Mouse (Mus musculus): Measurements from ENCODE around the gene Farsb. TPM values are rescaled to one million over a fixed set of nuclear protein-coding genes. Genes with fewer than 3 reads are reported as not detected.

Farsb gene
- total and polyA plus RNA-seq, 3 experiments: 114 to 205 (median 180) TPM

DNA sequence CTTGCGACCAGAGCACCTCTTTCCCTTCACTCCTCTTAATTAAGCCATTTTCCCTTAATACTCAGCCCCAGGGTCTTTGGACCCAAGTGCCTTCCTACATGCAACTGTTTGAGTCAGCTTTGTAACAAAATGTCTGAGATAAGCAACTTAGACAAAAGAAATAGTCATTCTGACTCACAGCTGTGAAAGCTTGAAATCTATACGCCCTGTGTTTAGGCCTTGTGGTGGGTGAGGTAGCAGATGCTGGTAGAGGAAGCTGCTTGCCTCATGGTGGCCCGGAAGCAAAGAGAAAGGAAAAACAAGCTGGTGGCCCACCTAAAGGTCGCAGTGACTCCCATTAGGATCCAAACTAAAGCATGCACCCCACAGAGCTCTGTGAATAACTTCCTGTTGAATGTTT, 100.8 kb downstream of the Farsb start:
- peaks cover 0 to 3% of the 10 kb centered on the region in 2 experiments for H3K36me3 ChIP-seq (replicated peaks in 1 of 2; ENCODE audit: control insufficient read depth in 1 of 2, insufficient read depth in 1 of 2, low read length in 1 of 2)
- H3K9ac ChIP-seq (ENCODE audit: insufficient read depth, low read depth): no peak overlapping the region
- no peaks in the 10 kb centered on the region for H3K4me1 ChIP-seq (ENCODE audit: control insufficient read depth in 1 of 2, insufficient read depth in 2 of 2)
- no peak overlapping the region for H3K27ac ChIP-seq (ENCODE audit: insufficient read depth, low read depth)
- TF ChIP-seq ZNF384 (IDR thresholded peaks at IDR 0.05; ENCODE audit: low read depth, low read length) (no peak), ELF1 (IDR thresholded peaks at IDR 0.05; ENCODE audit: low read depth, low read length) (no peak), MAFK (IDR thresholded peaks at IDR 0.05; ENCODE audit: insufficient replicate concordance, low read length) (no peak), USF1 (IDR thresholded peaks at IDR 0.05; ENCODE audit: low read depth, low read length) (no peak), NRF1 (IDR thresholded peaks at IDR 0.05; ENCODE audit: low read depth, low read length) (no peak), EP300 (IDR thresholded peaks at IDR 0.05; ENCODE audit: low read length) (no peak), E2F4 (IDR thresholded peaks at IDR 0.05; ENCODE audit: insufficient replicate concordance, low read depth, low read length) (no peak)
- no peak overlapping the region for H3K4me2 ChIP-seq (ENCODE audit: insufficient read depth, low read depth, poor library complexity, severe bottlenecking)
- no peak for DNase-seq (ENCODE audit: extremely low read depth)
- peaks cover 3% of the 10 kb centered on the region for H3K9me3 ChIP-seq (replicated peaks; ENCODE audit: low read length)
- in situ Hi-C loops (cut with MboI; ENCODE audit: low pct_ligation_motif_present, low pct_unique_long_range_greater_than_20kb, low sequenced_read_pairs) (no loop called here), dilution Hi-C loops (cut with MboI; ENCODE audit: extremely low pct_ligation_motif_present, extremely low pct_unique_long_range_greater_than_20kb, low sequenced_read_pairs) (no loop called here)
- no peak overlapping the region for H3K4me3 ChIP-seq (replicated peaks in 1 of 3; ENCODE audit: low read depth in 2 of 3, low read length in 2 of 3, poor library complexity in 1 of 3)
- no peaks in the 10 kb centered on the region for H3K79me2 ChIP-seq (replicated peaks; ENCODE audit: control insufficient read depth, extremely low read depth, insufficient read depth, poor library complexity, severe bottlenecking)
- H3K27me3 ChIP-seq (replicated peaks): no peaks in the 10 kb centered on the region

DNA sequence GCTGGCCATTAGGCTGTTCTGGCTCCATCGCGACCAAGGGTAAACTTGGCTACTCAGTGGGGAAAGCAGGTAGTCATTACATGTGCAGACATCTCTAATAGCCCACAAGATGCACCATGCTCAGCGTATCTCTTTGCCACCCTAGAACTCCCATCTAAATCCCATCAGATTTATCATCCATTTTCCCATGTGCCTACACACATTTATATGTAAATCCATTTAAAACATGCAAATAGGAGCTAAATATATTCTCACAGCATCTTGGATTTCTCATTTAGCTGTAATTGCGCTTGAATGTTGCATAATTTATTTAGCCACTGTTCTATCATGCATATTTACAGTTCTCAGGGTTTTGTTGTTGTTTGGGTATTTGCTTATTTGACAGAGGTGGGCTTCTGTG, 107.7 kb downstream of the Farsb start:
- Histone ChIP-seq H3K9me3 (replicated peaks; ENCODE audit: low read length) (peaks cover 3% of the 10 kb centered on the region), H3K36me3 (replicated peaks in 1 of 2; ENCODE audit: control insufficient read depth in 1 of 2, insufficient read depth in 1 of 2, low read length in 1 of 2) (no peaks in the 10 kb centered on the region), H3K27me3 (replicated peaks) (no peaks in the 10 kb centered on the region), H3K4me2 (ENCODE audit: insufficient read depth, low read depth, poor library complexity, severe bottlenecking) (no peak overlapping the region), H3K79me2 (replicated peaks; ENCODE audit: control insufficient read depth, extremely low read depth, insufficient read depth, poor library complexity, severe bottlenecking) (no peaks in the 10 kb centered on the region), H3K27ac (ENCODE audit: insufficient read depth, low read depth) (no peak overlapping the region), H3K4me3 (replicated peaks in 1 of 3; ENCODE audit: low read depth in 2 of 3, low read length in 2 of 3, poor library complexity in 1 of 3) (no peak overlapping the region), H3K4me1 (ENCODE audit: control insufficient read depth in 1 of 2, insufficient read depth in 2 of 2) (no peaks in the 10 kb centered on the region), H3K9ac (ENCODE audit: insufficient read depth, low read depth) (no peak overlapping the region)
- no peak for TF ChIP-seq ETS1 (conservative IDR thresholded peaks at IDR 0.05; ENCODE audit: low read depth, low read length)
- no peak for TF ChIP-seq POLR2A (IDR thresholded peaks at IDR 0.05; ENCODE audit: low read depth, low read length)
- no peak for TF ChIP-seq USF2 (conservative IDR thresholded peaks at IDR 0.05; ENCODE audit: low read depth, low read length)
- no peak for TF ChIP-seq JUND (conservative IDR thresholded peaks at IDR 0.05; ENCODE audit: low read depth, low read length)
- no peak for TF ChIP-seq PAX5 (IDR thresholded peaks at IDR 0.05; ENCODE audit: low read length)
- TF ChIP-seq MEF2A (IDR thresholded peaks at IDR 0.05; ENCODE audit: borderline replicate concordance, low read depth, low read length): no peak
- no peak for TF ChIP-seq GABPA (IDR thresholded peaks at IDR 0.05; ENCODE audit: insufficient replicate concordance, low read depth, low read length)
- TF ChIP-seq MAX (IDR thresholded peaks at IDR 0.05; ENCODE audit: low read length): no peak
- TF ChIP-seq MXI1 (IDR thresholded peaks at IDR 0.05; ENCODE audit: low read depth, low read length): no peak
- TF ChIP-seq TBP (conservative IDR thresholded peaks at IDR 0.05; ENCODE audit: low read depth, low read length): no peak
- TF ChIP-seq KAT2A (IDR thresholded peaks at IDR 0.05; ENCODE audit: insufficient replicate concordance, low read length): no peak
- TF ChIP-seq MAFK (IDR thresholded peaks at IDR 0.05; ENCODE audit: insufficient replicate concordance, low read length): no peak
- no peak for TF ChIP-seq MYC (IDR thresholded peaks at IDR 0.05; ENCODE audit: low read depth, low read length)
- no peak for TF ChIP-seq RCOR1 (conservative IDR thresholded peaks at IDR 0.05; ENCODE audit: low read depth, low read length)
- TF ChIP-seq CTCF (conservative IDR thresholded peaks at IDR 0.05 in 1 of 2, IDR thresholded peaks at IDR 0.05 in 1 of 2; ENCODE audit: low read depth in 2 of 2, low read length in 2 of 2): no peak
- dilution Hi-C loops (cut with MboI; ENCODE audit: extremely low pct_ligation_motif_present, extremely low pct_unique_long_range_greater_than_20kb, low sequenced_read_pairs) (no loop called here), in situ Hi-C loops (cut with MboI; ENCODE audit: low pct_ligation_motif_present, low pct_unique_long_range_greater_than_20kb, low sequenced_read_pairs) (no loop called here)
- no peak for DNase-seq (ENCODE audit: extremely low read depth)
